Mouse (Mus musculus) kidney, embryonic 15.5 days (tissue): Measurements from ENCODE around the gene Adcyap1r1. TPM values are rescaled to one million over a fixed set of nuclear protein-coding genes. Genes with fewer than 3 reads are reported as not detected.

Experiments
- ATAC-seq: fragments of 200-750 bp; cut with Nextera tagmentation; replicated peaks from 2 replicates; pipeline ENCODE4 v1.8.0; 2017; ENCODE audit warnings: moderate TSS enrichment; ENCODE audit not compliant: low FRiP score
- H3K27ac ChIP-seq: fragments of 300-500 bp; sonication (generic); 2 replicates; pipeline ENCODE4 v1.5.1; 2015; ENCODE audit warnings: mild to moderate bottlenecking, inconsistent platforms
- H3K27me3 ChIP-seq: fragments of 300-500 bp; sonication (generic); 2 replicates; pipeline ENCODE4 v1.6.1; 2015; ENCODE audit warnings: inconsistent platforms
- H3K36me3 ChIP-seq: fragments of 300-500 bp; sonication (generic); 2 replicates; pipeline ENCODE4 v1.6.1; 2015; ENCODE audit warnings: inconsistent platforms
- H3K4me1 ChIP-seq: fragments of 300-500 bp; sonication (generic); 2 replicates; pipeline ENCODE4 v1.6.1; 2015; ENCODE audit warnings: inconsistent platforms
- H3K4me2 ChIP-seq: fragments of 300-500 bp; sonication (generic); 2 replicates; pipeline ENCODE4 v1.6.1; 2015; ENCODE audit warnings: moderate library complexity, mild to moderate bottlenecking, inconsistent platforms
- H3K4me3 ChIP-seq: fragments of 300-500 bp; sonication (generic); replicated peaks from 2 replicates; pipeline ENCODE4 v1.5.1; 2015; ENCODE audit warnings: mild to moderate bottlenecking, inconsistent platforms
- H3K9ac ChIP-seq: fragments of 300-500 bp; sonication (generic); 2 replicates; pipeline ENCODE4 v1.6.1; 2015; ENCODE audit warnings: mild to moderate bottlenecking, inconsistent platforms
- H3K9me3 ChIP-seq: fragments of 300-500 bp; sonication (generic); replicated peaks from 2 replicates; pipeline ENCODE4 v1.6.1; 2016; ENCODE audit warnings: inconsistent platforms
- WGBS: fragments of 180-500 bp; shearing (Covaris S2); methylation state at CpG from one replicate; pipeline ENCODE4 v1.1.7; 2015; ENCODE audit warnings: mixed read lengths; 5-methylcytosine and 5-hydroxymethylcytosine counted together
- polyA plus RNA-seq: library from polyadenylated mRNA; unstranded; fragments of >200 nt; fragmentation: Nextera tagmentation; extraction: Ambion mirVana; gene quantifications from 2 replicates; pipeline ENCODE4 v1.2.1, GENCODE M21; 2015

The Adcyap1r1 gene
- polyA plus RNA-seq, 1 experiment from 2014 or later: 3.1 TPM

DNA sequence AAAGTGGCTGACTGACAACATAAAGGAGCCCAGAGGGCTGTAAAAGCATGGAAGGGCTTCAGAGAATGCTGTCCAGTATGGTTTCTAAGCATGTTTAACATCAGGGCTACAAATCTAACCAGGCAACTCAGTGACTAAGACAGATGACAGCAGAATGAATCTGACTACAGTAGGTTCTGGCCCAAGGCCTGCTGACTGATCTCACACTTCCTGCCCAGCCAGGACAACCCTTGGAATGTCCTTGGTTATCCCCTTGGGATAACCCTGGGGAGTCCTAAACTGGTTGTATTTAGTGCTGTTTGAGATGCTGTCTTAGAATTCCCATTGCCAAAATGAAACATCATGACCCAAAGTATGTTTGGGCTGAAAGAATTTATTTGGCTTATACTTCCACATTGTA lies 19.7 kb upstream of the Adcyap1r1 start:
- peaks cover 21% of the 10 kb centered on the region for H3K4me1 ChIP-seq
- no peak overlapping the region for H3K9ac ChIP-seq
- H3K27me3 ChIP-seq: no peaks in the 10 kb centered on the region
- H3K4me2 ChIP-seq: no peak overlapping the region
- no peak overlapping the region for H3K27ac ChIP-seq
- ATAC-seq: no peak
- no peaks in the 10 kb centered on the region for H3K9me3 ChIP-seq
- H3K36me3 ChIP-seq: no peaks in the 10 kb centered on the region
- no peak overlapping the region for H3K4me3 ChIP-seq

- Histone ChIP-seq H3K36me3 (no peaks in the 10 kb centered on the region), H3K9ac (no peak overlapping the region), H3K4me3 (no peak overlapping the region), H3K4me1 (peaks cover 21% of the 10 kb centered on the region), H3K4me2 (no peak overlapping the region), H3K27me3 (no peaks in the 10 kb centered on the region), H3K9me3 (no peaks in the 10 kb centered on the region), H3K27ac (peak overlapping the region; percentile 74)
- ATAC-seq: peak; percentile 91
- 21% methylated on average over 3 of the region's 3 CpGs for WGBS
Measured at GRCm38 (mm10) chr6:55434360-55434759, 17.4 kb upstream of the Adcyap1r1 start.

DNA sequence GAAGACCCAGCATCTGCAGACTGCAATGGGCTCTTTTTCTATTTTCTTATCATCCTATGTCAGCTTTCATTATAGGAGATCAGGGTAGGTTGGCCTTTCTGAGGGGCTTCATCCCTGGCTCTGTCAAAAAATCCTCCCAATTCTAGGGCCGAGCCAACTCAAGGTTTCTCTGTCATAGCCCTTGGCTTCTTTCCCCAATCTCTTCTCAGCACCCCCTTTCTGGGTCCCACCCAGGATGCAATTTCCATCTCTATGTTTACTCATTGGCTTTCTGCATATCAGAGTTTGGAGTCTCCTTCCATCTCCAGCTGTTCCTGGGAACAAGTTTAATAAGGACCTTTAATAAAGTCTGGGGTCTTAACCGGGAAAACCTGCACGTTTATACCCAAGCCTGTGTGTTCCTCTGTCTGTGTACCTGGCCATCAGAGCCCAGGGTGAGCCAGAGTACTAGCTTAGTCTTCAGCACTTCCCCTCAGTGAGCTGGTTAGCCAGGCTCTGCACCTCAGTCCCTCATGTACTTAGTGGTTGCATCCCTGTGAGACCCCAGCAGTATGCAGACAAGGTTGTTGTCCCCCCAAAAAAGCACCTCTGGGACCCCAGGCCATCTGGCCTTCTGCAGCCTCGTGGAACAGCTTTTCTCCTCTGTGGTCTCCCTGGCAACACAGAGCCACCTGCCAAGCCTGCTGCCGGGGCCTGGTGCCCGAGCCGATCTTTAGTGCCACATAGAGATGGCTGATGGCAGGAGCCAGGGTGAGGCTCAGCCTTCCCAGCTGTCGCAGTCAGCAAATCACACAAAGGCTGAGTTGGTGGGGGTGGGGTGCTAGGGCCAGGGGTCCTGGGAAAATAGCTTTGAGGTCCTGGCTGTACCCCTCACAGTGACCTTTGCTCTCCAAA lies 16.3 kb upstream of the Adcyap1r1 start:
- Histone ChIP-seq H3K27me3 (no peaks in the 10 kb centered on the region), H3K36me3 (no peaks in the 10 kb centered on the region), H3K27ac (no peak overlapping the region), H3K4me3 (no peak overlapping the region), H3K4me1 (peaks cover 21% of the 10 kb centered on the region), H3K4me2 (no peak overlapping the region), H3K9ac (no peak overlapping the region), H3K9me3 (no peaks in the 10 kb centered on the region)
- WGBS: 60% methylated on average over 8 of the region's 8 CpGs
- no peak for ATAC-seq

DNA sequence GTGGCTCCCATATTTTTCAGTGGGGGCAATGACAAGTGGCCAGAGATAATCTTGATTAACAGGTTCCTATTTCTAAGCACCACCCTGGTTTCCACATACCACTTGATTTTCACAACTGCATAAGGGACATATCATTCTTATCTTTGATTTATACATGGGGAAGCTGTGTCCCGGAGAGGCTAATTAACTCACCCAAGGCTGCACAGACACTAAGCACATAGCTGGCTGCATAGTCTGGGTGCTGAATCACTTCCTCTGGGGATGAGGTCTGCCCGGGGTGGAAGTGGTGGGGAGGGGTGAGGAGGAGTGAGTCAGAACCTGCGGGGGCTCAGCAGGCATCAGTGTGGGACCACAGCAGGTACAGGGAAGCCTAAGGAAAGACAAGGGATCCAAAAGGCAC lies 13.9 kb upstream of the Adcyap1r1 start:
- H3K9ac ChIP-seq: no peak overlapping the region
- no peak for ATAC-seq
- H3K4me2 ChIP-seq: no peak overlapping the region
- H3K27ac ChIP-seq: no peak overlapping the region
- H3K9me3 ChIP-seq: no peaks in the 10 kb centered on the region
- no peaks in the 10 kb centered on the region for H3K27me3 ChIP-seq
- H3K4me3 ChIP-seq: no peak overlapping the region
- WGBS: 31% methylated on average over 3 of the region's 3 CpGs
- H3K4me1 ChIP-seq: peaks cover 21% of the 10 kb centered on the region
- H3K36me3 ChIP-seq: no peaks in the 10 kb centered on the region

DNA sequence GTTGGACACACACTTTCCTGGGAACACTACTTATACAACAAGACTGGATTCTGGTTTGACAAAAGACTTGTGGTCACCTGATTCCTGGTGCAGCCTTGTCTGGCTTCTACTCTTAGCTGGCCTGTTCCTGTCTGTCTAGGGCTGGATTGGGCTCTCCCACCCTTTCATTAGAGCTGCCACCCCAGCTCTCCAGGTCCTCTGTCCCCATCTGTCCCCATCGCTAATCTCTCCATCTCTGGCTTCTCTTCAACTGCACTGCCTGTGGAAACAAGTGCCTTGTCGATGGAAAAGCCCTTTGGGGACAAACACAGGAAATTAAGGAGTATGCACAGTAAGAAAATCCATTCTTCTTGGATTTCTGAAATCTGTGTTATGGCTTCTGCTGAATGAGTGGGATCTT lies 12.9 kb upstream of the Adcyap1r1 start:
- Histone ChIP-seq H3K4me1 (peaks cover 19% of the 10 kb centered on the region), H3K4me2 (no peak overlapping the region), H3K27me3 (no peaks in the 10 kb centered on the region), H3K36me3 (no peaks in the 10 kb centered on the region), H3K9me3 (no peaks in the 10 kb centered on the region), H3K9ac (no peak overlapping the region), H3K27ac (no peak overlapping the region), H3K4me3 (no peak overlapping the region)
- WGBS: 60% methylated on average over 2 of the region's 2 CpGs
- ATAC-seq: no peak

DNA sequence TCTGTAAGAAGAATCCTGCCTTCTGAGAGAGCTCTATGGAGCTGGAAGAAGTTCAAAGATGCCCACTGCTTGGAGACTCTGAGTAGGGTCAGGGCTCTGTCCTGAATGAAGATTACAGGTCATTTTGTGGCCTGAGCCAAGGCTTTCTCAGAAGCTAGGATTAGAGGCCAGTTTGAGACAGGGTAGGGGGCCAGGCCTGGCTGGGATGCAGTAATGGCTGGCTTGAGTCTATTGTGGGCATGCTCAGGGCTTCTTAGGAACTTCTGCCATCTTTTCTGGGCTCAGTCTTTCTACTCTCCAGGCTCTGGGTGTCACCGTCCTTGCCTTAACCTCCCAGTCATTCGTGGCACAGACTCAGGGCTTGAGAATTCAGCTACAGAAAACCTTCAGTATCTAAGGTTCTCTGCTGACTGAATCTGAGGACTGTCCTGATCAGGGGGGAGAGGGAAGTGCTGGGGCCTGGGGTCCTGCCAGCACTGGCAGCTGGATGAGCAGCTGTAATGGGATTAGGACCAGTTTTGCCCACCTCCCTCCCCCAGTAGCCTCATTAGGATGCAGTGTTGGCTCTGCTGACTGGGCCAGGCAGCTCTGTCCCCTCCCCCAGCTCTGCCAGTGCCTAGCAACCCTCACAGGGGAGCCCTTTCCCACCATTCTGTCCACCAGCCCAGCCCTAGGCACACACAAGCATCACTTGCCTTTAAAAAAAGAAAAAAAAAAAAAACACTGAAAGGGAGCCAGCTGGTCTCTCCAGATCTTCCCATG lies 7.7 kb upstream of the Adcyap1r1 start:
- WGBS: 22% methylated on average over 2 of the region's 2 CpGs
- ATAC-seq: no peak
- Histone ChIP-seq H3K9me3 (no peaks in the 10 kb centered on the region), H3K36me3 (no peaks in the 10 kb centered on the region), H3K4me2 (no peak overlapping the region), H3K27me3 (0 out of 2 replicates have a peak, but pooled peaks cover 6% of the 10 kb centered on the region), H3K4me1 (no peaks in the 10 kb centered on the region), H3K9ac (no peak overlapping the region), H3K27ac (no peak overlapping the region), H3K4me3 (no peak overlapping the region)

DNA sequence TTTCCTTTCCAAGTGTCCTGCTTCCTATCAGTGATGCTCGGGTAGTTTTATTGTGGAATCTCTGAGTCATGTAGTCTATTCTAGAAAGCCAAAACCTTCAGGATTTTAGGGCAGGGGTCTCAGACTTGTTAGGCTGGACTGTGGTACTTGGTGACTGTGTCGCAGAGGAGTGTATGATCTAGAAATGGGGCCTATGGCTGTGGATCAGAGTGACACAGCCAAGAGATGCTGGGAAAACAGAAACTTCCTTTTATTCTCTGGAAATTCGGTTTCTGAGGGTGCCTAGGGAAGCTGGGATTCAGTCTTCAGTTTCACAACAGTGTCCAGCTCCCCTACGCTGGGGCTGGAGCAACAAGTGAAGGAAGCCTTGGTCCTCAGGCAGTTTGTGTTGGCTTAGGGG lies 7.1 kb upstream of the Adcyap1r1 start:
- no peaks in the 10 kb centered on the region for H3K36me3 ChIP-seq
- no peak overlapping the region for H3K4me2 ChIP-seq
- WGBS: 58% methylated on average over 4 of the region's 4 CpGs
- peaks cover 12% of the 10 kb centered on the region; the same call in 1 of the 2 replicates for H3K27me3 ChIP-seq
- no peaks in the 10 kb centered on the region for H3K9me3 ChIP-seq
- no peak overlapping the region for H3K9ac ChIP-seq
- no peak overlapping the region for H3K27ac ChIP-seq
- ATAC-seq: no peak
- H3K4me1 ChIP-seq: no peaks in the 10 kb centered on the region
- no peak overlapping the region for H3K4me3 ChIP-seq

GRCm38 (mm10) chr6:55448199-55448598 lies 3.6 kb upstream of the Adcyap1r1 start:
- Histone ChIP-seq H3K9ac (no peak overlapping the region), H3K27me3 (peaks cover 46% of the 10 kb centered on the region), H3K4me1 (peaks cover 14% of the 10 kb centered on the region), H3K9me3 (no peaks in the 10 kb centered on the region), H3K27ac (no peak overlapping the region), H3K4me2 (no peak overlapping the region), H3K36me3 (no peaks in the 10 kb centered on the region), H3K4me3 (no peak overlapping the region)
- no peak for ATAC-seq
- 76% methylated on average over 9 of the region's 9 CpGs for WGBS

DNA sequence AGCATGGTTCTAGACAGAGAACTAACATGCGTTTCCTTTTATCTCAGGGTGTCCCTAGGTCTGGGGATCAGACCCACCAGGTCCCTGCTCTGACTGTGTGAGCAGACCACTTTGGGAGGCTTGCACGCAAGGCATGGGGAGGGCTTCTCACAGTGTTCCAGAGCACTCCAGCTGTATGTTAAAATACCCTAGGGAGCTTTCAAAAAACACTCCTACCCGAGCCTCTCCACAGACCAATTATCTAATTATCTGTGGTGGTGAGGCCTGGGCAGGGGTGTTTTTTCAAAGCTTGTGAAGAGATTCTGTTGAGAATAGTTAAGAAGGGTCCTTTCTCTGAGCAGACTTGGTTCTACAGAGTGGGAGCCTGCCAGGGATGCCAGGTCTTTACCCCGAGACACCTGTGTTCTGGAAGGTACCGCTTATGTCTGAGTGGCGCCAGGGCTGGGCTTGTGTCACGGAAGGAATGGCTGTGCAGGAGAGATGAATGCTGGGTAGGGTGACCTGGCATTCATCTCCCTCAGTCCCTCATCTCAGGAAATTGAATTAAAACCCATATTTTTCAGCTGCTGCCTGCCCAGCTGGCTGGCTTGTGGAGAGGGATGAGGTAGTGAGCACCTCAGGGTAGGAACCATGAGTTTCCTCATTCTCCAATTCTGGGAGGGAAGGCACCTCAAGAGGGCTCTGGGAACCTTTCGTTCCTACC lies 2.7 kb upstream of the Adcyap1r1 start:
- Histone ChIP-seq H3K4me3 (no peak overlapping the region), H3K4me1 (peaks cover 21% of the 10 kb centered on the region), H3K36me3 (no peaks in the 10 kb centered on the region), H3K9me3 (no peaks in the 10 kb centered on the region), H3K9ac (no peak overlapping the region), H3K27me3 (peaks cover 54% of the 10 kb centered on the region), H3K27ac (no peak overlapping the region), H3K4me2 (no peak overlapping the region)
- ATAC-seq: no peak
- 73% methylated on average over 8 of the region's 8 CpGs for WGBS

DNA sequence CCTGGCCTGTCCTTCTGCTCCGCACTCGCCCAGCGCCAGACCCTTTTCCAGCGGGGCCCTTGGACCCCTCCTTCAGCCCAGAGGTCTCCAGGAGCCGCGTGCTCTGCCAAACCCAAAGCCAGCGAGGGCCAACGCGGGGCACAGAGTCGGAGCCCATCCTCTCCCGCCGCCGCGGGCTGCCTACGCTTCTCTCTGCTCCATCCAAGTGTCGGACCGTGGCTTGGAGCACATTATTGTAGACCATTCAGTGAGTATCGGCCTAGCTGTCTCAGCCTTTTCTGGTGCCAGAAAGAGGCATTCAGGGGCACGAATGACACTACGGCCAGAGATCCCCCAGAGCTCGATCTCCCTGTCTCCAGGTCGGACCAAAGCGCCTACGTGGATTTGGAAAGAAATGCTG lies 603 bp downstream of the Adcyap1r1 start:
- H3K9me3 ChIP-seq: no peaks in the 10 kb centered on the region
- peaks cover 22% of the 10 kb centered on the region for H3K4me1 ChIP-seq
- H3K4me3 ChIP-seq: peak overlapping the region; percentile 51
- peaks cover 69% of the 10 kb centered on the region for H3K27me3 ChIP-seq
- no peak for ATAC-seq
- WGBS: 1% methylated on average over 24 of the region's 24 CpGs
- H3K9ac ChIP-seq: peak overlapping the region; percentile 15; the same call in 1 of the 2 replicates
- H3K4me2 ChIP-seq: peak overlapping the region; percentile 87
- H3K27ac ChIP-seq: no peak overlapping the region
- H3K36me3 ChIP-seq: no peaks in the 10 kb centered on the region

- ATAC-seq: no peak
- Histone ChIP-seq H3K4me3 (no peak overlapping the region), H3K4me1 (peaks cover 22% of the 10 kb centered on the region), H3K9ac (no peak overlapping the region), H3K9me3 (no peaks in the 10 kb centered on the region), H3K27me3 (peaks cover 72% of the 10 kb centered on the region), H3K27ac (no peak overlapping the region), H3K4me2 (0 out of 2 replicates have a peak overlapping the region, but pooled peaks have one; percentile 87), H3K36me3 (no peaks in the 10 kb centered on the region)
- WGBS: 32% methylated on average over 1 of the region's 1 CpGs
Measured at GRCm38 (mm10) chr6:55453548-55453947, 1.8 kb downstream of the Adcyap1r1 start.

DNA sequence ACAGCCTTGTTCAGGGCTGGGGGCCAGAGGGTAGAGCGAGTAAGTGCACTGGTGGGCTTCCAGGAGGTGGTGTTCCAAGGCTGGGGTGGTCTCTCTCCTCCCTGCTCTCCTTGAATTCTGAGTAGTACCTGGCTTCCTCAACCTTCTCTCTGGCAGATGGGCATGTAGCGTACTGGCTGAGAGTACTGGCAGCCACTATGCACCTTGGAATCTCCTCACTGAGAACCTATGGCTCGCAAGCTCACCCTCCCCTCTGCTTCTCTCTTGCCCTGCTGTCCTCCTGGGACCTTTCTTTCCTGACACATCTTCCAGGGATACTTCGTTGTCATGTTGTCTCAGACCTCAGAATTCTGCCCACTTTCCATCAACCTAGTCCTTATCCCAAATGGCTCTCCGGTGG lies 3.9 kb downstream of the Adcyap1r1 start:
- Histone ChIP-seq H3K36me3 (no peaks in the 10 kb centered on the region), H3K27ac (no peak overlapping the region), H3K27me3 (peaks cover 58% of the 10 kb centered on the region), H3K4me3 (no peak overlapping the region), H3K9ac (no peak overlapping the region), H3K9me3 (no peaks in the 10 kb centered on the region), H3K4me1 (peaks cover 22% of the 10 kb centered on the region), H3K4me2 (no peak overlapping the region)
- ATAC-seq: no peak
- WGBS: 82% methylated on average over 5 of the region's 5 CpGs
